Mouse (Mus musculus): ENCODE measurements around the gene Mob3a.

Mob3a gene

DNA sequence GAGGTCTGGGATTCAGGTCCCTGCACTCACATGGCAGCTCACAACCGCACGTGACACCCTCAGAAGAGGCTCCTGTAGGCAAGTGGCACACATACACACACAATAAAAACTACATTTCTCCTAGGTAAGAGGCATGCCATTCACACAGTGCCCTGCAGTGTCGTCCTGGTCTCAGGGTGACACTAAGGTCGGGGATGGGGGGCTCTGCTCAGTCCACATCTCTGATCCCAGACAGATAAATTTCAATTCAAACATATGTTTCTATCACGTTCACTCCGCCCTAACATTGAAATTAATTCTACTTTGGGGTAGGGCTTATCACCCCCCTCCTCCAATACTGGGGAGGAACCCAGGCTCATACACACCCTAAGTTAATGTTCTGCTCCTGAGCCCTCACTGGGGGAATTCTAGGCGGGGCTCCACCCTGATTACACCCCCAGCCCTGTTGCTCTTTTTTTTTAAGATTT lies 1.7 kb downstream of the Mob3a start:
- no peak for DNase-seq (ENCODE audit: low spot score in 2 of 2)

DNA sequence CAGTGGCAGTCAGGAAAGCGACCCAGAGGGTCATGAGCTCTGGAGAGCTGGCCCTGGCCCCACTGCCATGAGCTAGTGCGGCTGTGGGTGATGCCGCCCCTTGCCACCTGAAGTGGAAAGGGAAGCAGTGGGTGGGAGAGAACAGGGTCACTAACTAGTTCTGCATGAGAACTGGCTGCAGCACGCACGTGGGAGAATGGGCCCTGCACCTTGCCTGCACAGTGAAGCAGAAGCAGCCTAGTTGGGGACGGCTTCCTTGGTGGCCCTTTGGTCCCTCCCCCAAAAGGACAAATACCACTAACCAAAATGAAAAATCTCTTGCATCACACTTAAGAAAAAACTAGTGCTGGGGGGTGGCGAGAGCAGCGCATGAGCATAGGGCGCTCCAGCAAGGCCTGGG lies 3.2 kb downstream of the Mob3a start:
- no peak for DNase-seq (ENCODE audit: low spot score in 2 of 2)

DNA sequence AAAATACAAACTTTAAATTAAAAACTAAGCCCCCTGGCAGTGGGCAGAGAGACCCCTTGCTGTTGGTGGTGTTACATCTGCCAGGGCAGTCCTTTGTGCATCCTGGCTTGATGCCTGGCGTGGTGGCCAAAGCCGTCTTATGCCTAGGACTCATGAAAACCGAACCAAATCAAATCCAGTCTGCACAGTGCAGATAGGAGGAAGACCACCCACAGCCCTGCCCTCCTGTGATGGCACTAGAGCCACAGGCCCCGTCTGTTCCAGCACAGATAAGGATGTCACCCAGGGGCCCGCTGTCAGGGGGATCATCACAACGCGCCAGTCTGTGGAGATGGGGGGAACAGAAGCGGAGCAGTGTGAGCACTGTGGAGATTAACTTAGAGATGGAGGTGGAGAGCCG lies 4.0 kb downstream of the Mob3a start:
- DNase-seq (ENCODE audit: low spot score in 2 of 2): no peak

DNA sequence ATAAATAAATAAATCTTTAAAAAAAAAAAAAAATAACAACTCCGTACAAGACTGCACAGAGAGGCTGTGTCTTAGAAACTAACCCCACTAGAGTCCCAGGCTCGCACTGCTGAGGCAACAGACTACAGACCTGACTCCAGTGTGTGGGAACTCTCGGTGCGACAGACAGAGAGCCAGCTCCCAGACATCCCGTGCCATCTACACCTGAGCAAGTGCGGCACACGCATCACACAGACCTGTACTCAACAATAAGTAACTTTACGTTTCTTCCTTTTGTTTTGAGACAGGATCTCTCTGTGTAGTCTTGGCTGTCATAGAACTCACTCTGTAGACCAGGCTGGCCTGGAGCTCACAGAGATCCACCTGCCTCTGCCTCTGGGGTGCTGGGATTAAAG lies 4.4 kb downstream of the Mob3a start:
- DNase-seq (ENCODE audit: low spot score in 2 of 2): no peak

DNA sequence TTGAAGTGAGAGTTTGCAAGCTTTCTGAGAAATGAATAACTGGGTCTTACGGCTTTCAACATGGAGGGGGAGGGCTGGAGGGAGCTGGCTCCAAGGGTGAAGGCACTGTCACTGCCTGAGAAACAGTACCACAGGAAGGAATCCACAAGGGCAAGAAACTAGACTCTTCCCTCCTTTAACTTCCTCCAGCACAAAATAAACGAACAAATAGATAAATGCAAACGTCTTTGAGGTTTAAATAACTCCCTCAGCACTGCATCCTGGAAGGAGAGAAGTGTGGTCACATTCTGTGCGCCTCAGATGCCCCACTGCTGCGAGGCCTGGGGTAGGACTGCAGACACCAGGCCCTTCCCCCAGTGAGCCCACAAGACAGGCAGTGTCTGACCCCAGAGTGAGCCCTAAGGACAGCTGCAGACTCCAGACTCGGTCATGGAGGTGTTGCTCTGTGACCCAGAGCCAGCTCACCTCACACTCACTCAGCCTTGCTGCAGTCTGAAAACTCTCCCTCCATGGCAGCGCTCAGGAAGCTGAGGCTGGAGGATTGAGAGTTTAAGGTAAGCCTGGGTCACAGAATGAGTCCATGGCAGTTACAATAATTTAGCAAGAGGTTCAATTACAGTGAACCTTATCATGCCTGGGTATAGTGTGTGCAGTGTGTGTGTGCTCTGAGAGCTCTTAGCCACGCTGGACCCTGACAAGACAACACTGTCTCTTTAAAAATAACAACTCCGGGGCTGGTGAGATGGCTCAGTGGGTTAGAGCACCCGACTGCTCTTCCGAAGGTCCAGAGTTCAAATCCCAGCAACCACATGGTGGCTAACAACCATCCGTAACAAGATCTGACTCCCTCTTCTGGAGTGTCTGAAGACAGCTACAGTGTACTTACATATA lies 5.0 kb downstream of the Mob3a start:
- DNase-seq (ENCODE audit: low spot score in 2 of 2): no peak

DNA sequence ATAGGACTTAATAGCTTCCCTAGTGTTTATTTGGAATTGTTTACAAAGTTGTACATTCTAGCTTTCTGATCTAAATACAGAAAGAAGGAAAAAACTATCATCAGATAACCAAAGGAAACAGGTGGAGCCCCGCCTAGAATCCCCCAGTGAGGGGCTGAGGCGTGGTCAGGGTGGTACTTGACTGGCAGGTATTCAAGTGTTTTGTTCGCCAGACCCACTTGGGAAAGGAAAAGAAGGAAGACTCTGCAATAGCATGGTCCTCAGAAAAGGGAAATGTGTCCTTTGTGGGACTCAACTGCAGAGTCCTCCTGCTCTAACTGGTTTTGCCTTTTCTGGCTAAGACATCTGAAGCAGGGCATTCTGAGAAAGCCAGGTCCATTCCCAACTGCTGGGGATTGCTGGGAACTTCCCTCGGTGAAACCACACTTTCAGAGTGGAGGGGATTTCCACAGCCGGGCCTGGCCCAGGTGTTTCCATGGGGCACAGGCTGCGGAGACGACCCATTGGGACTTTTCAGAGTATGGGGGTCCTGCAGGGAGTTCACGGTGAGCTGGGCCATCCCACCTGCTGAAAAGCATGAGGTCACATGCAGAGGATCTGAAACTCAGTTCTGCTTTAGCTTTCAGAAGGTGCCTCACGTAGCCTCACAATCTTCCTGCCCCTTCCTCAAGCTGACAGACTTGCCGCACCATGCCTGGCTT lies 5.8 kb downstream of the Mob3a start:
- DNase-seq (ENCODE audit: low spot score in 2 of 2): no peak

DNA sequence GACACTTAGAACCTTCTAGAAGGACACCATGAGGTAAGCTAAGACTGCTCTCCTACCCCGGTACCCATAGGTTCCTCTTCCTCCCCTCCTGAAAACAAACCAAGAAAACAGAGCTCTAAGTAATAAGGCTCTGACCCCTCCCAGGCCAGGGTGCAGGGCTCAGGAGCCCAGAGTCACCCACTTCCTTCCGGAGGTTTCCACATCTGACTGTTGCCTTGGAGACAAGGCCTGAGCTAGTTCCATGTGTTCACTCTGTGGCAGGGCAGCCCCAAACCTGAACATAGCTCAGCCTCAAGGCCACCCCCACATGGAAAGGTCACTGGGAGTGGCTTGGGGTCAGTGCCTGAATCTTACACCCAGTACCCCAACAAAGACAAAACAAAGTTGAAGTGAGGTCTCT lies 6.6 kb downstream of the Mob3a start:
- DNase-seq (ENCODE audit: low spot score in 2 of 2): no peak

DNA sequence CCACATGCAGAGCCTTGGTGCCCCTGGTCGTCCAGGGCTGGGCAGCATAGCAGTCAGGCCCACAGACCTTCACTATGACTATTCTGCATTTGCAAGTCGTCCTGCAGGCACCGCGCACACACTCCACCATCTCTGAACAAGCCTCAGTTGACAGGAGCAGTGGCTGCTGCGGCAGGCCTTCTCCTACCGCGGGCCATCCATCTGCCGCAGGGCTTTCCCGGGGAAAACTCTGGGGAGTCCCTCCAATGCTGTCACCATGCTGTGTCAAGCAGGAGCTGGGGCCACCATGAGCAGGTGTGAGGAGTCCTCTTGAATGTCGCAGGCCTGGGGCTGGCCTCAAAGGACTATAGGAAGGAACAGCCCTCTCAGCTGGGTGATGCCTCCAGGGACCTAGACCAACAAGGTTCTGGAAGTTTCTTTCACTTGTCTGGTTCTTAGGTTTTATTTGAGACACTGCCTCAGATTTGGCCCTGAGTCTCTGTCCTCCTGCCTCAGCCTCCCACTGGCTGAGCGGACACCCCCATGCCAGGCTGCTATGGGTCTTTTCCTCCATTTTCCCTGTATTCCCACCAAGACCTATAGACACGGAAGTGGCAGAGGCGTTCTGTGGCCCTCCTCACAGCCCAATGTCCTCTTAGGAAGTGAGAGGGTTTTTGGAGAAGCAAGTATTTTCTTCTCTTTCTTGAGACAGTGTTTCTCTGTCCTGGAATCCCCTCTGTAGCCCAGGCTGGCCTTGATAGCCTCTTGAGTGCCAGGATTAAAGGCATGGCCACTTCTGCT lies 7.4 kb downstream of the Mob3a start:
- DNase-seq (ENCODE audit: low spot score in 2 of 2): no peak

DNA sequence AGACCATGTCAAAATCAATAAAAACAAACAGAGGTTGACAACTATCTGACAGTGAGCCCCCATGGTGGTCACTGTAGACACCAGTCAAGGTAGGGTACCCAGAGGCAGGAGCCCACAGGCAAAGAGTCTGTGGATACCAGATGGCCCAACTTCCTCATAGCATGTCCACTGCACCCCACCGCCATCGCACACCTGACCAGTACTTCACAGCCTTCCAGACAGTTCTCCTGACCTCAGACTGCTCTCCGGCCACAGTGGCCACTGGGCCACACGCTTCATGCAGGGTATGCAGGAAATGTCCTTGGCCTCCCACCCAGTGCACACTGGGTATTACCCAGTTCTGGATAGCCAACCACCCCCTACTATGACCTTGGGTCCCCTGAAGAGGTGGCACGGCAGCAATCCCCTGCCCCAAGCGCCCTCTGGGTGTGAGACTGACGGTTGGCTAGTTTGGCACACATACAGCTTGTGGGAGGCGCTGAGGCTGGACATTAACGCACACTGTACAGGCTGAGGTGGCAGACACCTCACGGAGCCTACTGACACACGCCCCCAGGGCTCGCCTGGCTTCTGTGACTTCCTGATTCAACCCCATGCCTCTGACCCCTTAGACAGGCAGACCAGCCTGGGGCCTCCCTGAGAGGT lies 8.3 kb downstream of the Mob3a start:
- no peak for DNase-seq (ENCODE audit: low spot score in 2 of 2)

DNA sequence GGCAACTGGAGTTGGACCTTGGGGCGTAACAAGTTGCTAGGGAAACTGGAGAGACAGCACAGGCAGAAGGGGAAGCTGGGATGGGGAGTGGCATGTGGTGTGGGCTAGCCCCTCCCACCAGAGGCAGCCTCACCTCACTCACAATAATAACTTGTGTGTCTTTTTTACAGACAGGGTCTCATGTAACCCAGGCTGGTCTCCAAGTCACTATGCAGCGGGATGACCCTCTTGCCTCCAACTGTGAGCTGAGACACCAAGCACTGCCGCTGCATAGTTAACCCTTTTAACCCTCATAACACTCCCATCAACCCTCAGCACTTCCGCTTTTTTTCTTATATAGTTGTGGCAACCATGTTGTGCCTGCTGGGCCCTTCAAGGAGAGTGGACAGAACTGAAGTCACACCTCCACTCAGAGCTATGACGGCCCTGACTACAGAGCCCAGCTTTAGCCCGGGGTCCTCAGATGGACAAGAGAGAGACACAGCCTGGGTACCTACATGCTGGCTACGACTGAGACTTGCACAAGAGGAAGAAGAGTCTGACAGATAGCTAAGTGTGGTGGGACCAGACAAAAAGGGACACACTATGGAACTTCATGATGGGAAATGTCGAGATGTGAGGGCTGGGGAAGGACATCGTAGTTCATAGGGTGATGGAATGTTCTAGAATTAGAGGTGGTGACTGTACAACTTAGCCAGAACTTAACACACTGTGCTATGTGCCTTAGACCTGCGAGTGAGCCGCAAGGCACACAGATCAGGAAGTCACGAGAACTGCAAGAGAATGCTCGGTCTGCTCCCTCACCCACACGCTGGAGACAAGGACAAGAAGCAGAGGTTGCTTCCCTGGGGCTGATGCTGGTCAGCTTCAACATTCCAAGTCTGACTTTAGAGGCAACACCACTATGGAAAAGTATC lies 9.3 kb downstream of the Mob3a start:
- DNase-seq (ENCODE audit: low spot score in 2 of 2): no peak

DNA sequence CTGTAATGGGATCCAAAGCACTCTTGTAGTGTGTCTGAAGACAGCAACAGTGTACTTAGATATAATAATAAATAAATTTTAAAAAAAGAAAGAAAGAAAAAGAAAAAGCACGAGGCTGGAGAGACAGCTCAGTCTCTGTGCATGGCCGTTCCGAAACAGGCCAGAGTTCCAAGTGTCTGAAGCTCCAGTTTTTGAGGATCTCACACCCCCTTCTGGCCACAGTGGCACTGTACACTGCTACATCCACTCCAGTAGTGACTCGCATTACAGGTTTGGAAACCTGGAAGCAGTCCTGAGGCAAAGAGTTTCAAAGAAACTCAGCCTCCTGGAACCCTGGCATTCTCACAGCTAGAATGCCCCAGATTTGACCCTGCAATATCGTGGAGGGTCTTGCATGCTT lies 13.9 kb downstream of the Mob3a start:
- DNase-seq (ENCODE audit: low spot score in 2 of 2): no peak

DNA sequence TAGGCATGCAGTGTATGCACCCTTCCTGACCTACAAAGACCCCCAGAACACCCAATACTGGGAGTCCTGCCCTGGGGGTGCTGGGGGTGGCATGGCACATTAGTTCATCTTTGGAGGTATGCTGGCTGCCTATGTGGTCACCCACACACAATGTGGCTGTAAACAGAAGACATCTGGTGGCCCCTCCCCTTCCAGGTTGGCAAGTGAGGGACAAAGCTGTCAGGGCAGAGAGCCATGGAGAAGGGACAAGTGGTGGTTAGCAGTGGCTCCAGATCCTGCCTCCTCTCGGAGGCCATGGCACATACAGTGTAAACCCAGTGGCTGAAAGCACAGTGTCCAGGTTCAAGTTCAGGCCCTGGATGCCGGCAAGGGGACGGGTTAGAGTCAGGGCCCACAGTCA lies 15.2 kb downstream of the Mob3a start:
- no peak for DNase-seq (ENCODE audit: low spot score in 2 of 2)

DNA sequence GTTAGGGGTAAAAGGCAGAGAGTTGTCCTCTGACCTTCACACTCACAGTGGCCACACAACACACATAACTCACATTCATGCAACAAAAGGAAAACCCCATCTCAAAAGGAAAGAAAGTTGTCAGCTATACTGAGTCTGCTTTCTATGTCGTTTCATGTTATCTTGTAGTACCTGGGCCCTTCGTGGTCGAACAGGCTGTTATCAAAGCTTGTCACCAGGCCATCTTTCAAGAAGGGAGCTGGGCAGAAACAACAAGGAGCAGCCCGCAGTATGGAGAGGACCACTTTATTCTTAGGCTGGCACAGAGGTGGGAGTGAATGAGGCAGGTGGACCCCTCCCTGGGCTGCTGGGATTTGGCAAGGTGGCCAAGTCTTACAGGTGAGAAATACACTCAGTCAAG lies 16.8 kb downstream of the Mob3a start:
- DNase-seq (ENCODE audit: low spot score in 2 of 2): no peak

DNA sequence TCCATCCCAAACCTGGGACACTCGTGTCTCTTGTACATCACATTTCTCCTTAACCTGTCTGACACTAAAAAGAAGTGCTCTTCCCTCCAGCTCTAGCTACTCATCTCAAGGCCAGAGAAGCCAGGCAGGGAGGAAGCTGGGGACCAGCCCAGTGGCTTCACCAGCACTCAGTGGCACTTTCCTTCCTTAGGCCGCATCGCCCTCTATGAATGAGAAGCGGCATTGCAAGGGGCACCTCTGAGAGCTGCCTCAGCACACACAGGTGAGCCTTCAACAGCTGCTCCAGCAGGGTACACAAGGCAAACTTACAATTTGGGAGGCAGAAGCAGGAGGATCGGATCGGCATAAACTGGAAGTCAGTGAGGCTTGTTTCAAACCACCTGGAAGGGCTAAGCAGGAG lies 17.6 kb downstream of the Mob3a start:
- DNase-seq (ENCODE audit: low spot score in 2 of 2): no peak

DNA sequence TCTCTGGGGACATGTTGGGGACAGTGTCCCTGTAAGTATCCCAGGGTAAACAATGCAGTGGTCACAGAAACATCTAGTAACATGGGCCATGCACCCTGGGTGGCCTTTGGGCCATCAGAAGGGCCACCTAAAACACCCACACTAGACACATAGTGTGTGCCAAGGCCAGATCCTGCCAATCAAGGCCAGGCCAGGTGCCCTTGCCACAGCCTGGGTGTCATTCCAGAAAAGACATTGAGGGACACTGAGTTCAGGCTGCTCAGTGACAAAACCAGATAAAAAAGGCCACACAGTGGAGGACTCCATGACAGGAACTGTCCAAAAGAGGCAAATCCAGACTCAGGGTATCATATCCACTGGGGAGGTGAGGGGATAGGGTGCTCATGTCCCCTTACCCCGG lies 18.1 kb downstream of the Mob3a start:
- no peak for DNase-seq (ENCODE audit: low spot score in 2 of 2)

DNA sequence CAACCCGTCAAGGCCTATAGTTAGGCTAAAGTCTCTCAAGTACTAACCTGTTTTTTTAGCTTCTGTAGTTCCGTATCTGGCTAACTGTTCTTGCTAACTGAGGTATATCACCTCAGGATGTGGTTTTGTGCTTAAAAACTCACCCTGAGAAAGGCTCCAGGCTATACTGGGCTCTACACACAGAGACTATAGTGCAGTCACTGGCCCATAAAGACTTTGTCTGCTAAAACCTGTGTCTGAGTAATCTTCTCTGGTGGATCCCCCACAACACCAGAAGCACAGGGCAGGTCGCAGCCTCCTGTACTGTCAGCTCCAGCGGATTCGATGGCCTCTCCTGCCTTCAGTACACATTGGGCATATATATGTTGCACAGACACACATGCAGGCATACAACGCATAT lies 19.8 kb downstream of the Mob3a start:
- DNase-seq (ENCODE audit: low spot score in 2 of 2): no peak

DNA sequence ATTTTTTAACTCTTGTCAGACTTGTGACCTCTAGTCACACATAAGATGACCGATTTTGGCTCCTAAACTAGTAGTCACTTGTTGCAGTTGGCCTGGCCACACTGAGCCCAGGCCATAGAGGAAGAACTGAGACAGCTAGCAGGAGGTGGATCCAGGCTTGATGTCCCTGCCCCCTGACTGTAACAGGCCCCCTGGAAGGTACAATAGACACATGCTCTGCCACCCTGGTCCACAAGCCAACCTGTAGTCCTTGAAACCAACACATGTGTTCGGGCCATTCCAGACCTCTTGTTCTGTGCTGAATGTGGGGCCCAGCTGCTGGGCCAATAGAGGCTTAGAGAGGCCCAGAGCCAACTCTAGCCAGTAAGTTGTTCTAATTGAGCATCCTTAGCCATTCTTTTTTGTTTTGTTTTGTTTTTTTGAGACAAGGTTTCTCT lies 21.5 kb downstream of the Mob3a start:
- DNase-seq (ENCODE audit: low spot score in 2 of 2): no peak

DNA sequence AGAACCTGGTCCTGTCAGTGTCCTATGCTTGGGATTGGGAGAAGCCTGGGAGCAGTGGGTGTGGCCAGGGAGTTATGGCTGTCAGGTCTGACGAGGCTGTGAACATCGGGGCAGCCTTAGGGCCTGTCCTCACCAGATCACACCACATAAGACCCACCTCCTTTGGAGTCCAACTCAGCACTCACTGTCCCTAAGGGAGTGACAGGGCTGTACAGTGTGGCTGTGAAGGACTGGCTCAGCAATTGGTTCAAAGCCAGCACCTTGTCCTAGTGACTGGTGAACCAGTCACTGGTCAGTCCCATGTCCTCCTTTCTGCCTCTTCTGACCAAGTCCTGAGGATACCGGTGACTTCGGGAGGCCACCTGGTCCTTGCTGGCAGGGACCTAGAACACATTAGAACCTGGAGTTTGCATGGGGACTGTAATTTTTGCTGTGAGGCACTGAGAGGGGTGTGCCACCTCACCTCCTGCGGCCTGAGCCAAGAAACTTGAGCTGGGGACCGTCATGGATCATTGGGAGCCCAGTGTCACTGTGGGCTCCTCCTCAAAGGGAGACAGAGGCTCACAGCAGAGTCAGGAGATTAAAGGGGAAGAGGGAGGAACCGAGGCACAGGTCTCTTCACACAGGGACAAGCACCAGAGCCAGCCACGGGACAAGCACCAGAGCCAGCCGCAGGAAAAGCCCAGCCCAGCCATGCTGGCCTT lies 22.1 kb downstream of the Mob3a start:
- no peak for DNase-seq (ENCODE audit: low spot score in 2 of 2)

DNA sequence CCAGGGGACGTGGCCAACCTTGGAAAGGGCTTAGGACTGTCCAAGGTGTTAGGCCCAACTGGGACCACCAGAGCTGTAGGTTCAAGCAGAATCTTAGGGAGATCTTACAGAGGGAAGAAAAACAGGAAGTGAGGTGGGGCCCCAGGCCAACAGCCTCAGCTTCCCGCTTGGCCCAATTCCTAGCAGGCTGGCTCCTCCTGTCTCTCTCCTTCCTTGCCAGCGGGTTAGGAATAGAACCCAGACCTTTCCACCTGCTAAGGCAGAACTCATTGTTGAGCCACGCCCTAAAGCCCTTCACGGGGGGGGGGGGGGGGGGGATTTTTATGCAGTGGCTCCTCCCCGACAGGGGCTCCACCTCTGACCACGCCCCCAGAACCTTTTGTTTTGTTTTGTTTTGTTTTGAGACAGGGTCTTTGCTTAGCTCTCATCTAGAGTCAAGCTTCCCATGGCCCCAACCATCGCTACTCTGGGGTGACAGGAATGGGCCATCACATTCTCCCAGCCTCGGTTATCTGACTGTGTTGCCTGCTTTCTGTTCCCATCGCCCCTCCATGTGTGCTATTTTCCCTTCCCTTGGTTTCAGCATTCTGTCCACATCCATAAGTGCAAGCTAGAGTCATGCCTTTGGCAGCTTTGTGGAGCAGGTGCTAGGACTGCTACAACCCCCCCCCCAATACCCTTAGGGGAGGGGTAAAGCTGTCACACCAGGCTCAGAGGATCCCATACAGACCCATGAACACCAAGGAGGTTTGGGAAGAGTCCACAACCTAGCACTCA lies 23.0 kb downstream of the Mob3a start:
- no peak for DNase-seq (ENCODE audit: low spot score in 2 of 2)
